Mouse (Mus musculus): Measurements from ENCODE around the gene Psmb4.

DNA sequence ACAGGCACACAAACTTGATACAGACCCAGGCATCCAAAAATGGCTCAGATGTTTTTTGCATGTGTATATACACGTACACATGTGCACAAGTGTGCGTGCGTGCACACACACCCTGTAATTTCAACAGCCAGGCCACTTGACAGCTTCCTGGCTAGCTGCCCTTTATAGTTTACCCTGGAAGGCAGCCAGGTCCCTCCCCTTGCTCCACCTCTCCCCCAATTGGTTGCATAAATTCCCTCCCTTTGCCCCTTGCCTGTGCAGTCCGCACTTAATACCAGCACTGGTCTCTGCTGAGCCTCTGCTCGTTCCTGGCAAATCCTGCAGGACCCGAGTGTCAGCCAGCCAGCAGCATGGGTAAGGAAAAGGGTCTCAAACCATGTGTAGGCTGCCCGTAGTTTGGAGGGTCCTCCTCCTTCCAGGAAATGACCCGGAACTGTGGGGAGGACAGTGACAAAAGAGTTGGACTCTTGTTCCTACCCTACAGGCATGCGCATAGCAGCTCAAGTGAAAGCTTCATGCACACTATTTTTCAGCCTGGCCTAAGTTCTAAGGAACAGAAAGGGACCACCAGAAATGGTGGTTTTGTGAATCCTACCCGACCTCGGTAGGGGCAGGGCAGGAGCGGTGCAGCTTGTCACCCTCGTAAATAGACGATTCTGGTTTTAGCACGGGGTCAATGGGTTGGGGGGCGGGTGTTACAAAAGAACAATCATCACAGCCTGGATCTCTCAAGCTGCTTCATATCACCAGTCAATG is 46.2 kb upstream of the Psmb4 start, which contains the start of gene Selenbp1:
- TF ChIP-seq POLR2A (IDR thresholded peaks at IDR 0.05; ENCODE audit: low read depth, low read length) (no peak), HCFC1 (IDR thresholded peaks at IDR 0.05; ENCODE audit: low read depth, low read length) (no peak), USF1 (IDR thresholded peaks at IDR 0.05; ENCODE audit: low read depth, low read length) (no peak), EP300 (IDR thresholded peaks at IDR 0.05; ENCODE audit: low read length) (no peak), CTCF (conservative IDR thresholded peaks at IDR 0.05 in 1 of 2, IDR thresholded peaks at IDR 0.05 in 1 of 2; ENCODE audit: low read depth in 2 of 2, low read length in 2 of 2) (no peak), CHD1 (IDR thresholded peaks at IDR 0.05; ENCODE audit: low read depth, low read length) (no peak), ZNF384 (IDR thresholded peaks at IDR 0.05; ENCODE audit: low read depth, low read length) (no peak), GABPA (IDR thresholded peaks at IDR 0.05; ENCODE audit: insufficient replicate concordance, low read depth, low read length) (no peak), KAT2A (IDR thresholded peaks at IDR 0.05; ENCODE audit: insufficient replicate concordance, low read length) (no peak), RCOR1 (conservative IDR thresholded peaks at IDR 0.05; ENCODE audit: low read depth, low read length) (no peak), E2F4 (IDR thresholded peaks at IDR 0.05; ENCODE audit: insufficient replicate concordance, low read depth, low read length) (no peak), TBP (conservative IDR thresholded peaks at IDR 0.05; ENCODE audit: low read depth, low read length) (no peak)

All from CH12.LX (cell line).